Mouse (Mus musculus) stomach, postnatal 0 days (tissue): ENCODE results near the gene Gm39566.
A peak's percentile ranks its signal among the peaks of the same experiment; 100 is the strongest.

Experiments used
- CTCF ChIP-seq: IDR thresholded peaks from 2 replicates; pipeline ENCODE4 v1.5.1; 2016; ENCODE audit warnings: antibody characterized with exemption, low read depth, mild to moderate bottlenecking, moderate library complexity
- EP300 ChIP-seq: optimal IDR thresholded peaks from 2 replicates; pipeline ENCODE3; 2016; ENCODE audit warnings: antibody characterized with exemption

GRCm38 (mm10) chr11:69795168-69795982, 19.7 kb downstream of the Gm39566 start, which contains the start of gene Chrnb1:
- TF ChIP-seq CTCF (peak; percentile 21; the same call in 1 of the 2 replicates), EP300 (no peak)
